Mouse (Mus musculus): ENCODE data around the gene Pacs2.

Pacs2 gene

DNA sequence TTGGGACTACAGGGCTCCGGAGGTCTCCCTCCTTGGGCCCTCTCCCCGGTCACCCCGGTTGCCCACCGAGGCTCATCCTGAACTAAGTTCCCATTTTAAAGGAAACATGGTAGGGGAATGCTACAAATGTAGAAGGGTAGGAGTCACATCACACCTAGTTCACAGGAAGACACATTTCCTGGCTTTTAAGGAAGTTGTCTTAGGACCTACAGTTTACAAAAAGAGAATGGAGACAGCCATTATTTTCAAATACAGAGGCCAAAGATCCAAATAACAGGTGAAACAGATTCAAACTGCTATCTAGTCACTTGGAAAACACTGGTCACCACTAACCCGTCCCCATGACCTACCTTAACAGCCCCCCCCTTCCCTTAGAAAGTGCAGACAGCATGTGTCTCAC, 1.9 kb upstream of the Pacs2 start:
- no peak for DNase-seq (ENCODE audit: low spot score in 2 of 2)

DNA sequence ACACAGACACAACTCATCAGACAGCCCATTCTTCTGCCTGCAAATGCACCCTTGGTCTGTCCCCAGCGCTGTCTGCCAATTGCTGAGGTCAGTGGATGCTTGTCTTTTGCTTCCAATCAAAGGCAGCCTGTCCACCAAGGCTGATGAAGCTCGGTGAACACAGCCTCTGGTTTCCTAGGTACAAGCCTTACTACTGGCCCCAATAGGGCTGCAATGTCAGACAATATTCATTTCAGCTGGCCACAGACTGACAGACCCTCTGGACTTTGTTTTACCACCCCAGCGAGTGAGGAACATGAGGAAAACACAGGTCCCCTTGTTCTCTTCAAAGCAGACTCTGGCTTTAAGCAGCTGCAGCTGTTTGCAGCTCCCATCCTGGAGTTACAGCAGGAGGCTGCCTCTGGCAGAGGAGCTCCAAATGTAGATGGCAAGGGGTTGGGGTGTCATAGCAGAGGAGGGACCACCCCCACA, 1.3 kb upstream of the Pacs2 start:
- peak; percentile 72 to 78 for DNase-seq (ENCODE audit: low spot score in 2 of 2)

DNA sequence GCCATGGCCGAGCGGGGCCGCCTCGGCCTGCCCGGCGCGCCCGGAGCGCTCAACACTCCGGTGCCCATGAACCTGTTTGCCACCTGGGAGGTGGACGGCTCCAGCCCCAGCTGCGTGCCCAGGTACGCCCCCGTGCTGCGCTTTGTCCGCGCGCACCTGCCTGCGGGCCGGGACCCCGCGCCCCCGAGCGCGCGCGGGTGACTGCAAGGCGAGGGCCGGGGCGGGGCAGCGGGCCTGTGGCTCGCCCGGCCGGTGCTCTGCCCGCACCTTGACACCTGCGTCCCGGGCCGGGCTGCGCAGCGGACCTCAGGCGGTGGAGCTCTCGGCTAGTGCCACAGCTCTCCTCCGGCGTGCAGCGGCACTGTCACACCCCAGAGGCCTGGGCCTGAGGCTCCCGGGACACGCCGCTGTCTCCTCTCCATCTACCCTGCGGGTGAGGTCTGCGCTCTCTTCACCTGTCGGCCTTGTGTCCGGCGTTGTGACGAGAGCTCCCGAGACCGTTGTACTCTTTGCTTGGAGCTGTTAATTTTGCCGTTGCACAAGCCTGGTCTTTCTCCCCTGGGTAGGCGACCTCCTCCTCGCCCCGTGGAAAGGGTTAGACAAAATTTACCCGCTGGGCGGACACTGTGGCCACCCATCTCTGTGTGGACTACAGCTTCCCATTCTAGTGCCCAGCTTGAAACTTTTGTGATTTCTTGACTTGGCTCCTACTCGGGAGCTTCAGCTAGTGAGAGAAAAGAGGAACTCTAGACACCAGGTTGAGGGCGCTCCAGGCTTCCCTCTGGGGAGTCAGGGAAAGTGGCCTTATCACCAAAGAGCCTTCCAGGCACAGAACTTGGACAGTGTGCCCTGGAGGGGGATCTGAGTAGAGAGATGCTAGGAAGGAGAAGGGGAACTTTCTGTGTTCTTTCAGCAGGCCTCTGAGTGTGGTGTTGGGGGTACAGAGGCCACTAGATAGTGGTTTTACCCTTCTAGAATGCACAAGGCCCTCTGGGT, 551 bp downstream of the Pacs2 start:
- peak; percentile 47 to 50 for DNase-seq (ENCODE audit: low spot score in 2 of 2)

DNA sequence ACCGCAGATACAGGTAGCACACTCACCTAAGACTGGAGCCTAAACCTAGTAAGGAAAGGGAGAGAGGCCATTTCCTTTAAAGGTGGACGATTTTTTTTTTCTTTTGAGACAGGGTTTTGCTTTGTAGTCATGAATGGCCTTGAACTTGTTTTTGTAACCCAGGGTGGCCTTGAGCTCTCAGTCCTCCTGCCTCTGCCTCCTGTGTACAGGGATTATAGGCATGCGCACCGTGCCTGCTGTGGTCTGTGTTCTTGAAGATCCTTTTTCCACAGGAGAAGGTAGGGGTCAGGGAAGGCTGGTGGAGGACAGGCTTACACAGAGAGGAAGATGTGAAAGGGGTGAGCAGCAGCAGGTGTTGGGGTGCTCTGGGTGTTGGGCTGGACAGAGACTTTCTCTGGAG, 1.6 kb downstream of the Pacs2 start:
- DNase-seq (ENCODE audit: low spot score in 2 of 2) = no peak

DNA sequence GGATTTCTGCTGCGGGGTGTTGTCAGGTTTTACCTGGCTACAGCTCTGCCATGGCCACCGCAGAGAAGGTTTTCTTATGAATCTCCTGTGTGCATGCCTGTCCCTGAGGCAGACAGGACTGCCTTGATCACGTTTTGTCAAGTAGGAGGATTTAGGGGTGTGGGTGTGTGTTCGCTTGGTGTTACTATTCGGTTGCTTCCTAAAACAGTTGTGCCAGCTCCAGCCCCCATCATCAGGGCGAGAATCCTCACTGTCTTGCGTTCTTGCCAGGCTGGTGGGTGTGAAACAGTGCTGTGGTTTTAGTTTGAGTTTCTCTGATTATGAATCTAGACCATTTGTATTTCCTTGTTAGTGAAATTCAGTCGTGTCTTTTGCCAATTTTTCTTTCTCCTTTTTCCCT, 2.7 kb downstream of the Pacs2 start:
- DNase-seq (ENCODE audit: low spot score in 2 of 2) = peak; percentile 82 to 87

DNA sequence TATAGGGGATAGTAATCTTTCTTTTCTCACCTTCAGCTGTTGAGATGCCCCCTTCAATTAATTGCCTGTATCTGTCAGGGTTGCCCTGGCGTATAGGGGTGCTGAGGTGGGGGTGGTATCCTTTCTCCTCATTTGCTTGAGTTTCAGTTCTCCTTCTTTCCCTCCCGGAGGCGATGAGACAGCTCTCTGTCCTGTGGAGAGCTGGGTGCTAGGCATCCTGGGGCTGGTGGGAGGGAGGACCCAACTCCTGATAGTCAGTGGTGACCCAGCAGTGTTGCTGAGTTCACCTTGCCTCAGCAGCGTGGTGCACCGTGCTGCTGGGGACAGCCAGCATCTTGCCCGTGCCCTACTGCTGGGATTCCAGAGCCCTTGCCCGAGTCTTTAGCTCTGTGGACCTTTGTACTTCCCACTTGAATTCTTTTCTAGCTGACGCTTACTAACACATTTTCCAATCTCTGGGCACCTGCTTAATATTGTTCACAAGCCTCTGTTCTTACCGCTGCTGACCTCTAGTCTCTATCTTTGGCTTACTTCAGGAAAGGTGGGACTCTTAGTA, 3.2 kb downstream of the Pacs2 start:
- DNase-seq (ENCODE audit: low spot score in 2 of 2) = no peak

DNA sequence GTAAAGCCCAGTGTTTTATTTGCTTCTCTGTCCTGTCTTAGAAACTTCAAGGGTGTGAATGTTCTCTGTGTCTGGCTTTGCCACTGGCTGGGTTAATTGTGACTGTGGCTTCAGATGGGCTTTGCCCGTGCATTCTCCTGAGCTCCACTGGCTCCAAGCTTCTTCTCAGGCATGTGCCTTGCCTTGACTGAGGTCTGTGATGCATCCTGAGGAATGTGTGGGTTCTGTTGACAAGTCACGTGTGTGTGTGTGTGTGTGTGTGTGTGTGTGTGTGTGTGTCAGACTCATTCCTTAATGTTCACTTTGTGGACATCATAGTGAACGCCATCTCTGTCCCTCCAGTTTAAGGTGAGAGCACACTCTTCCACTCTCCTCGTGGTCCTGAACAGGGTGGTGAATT, 4.5 kb downstream of the Pacs2 start:
- DNase-seq (ENCODE audit: low spot score in 2 of 2) = no peak

DNA sequence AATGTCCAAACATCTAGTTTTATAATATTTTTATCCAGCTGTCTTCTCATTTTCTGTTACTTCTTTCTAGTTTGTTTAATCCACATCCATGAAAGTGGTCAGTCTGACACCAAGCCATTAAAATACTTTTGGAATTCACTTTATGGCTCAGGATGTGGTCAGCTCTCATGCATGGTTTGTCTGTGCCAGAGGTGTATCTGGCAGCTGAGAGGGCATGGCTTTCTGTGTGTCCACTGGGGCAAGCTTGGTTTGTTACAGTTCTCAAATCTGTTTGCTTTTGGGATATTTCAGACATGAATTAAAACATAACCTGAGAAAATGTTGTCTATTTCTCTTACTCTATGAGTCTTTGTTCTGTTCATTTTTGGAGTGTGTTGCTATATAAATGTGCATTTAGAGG, 7.2 kb downstream of the Pacs2 start:
- DNase-seq (ENCODE audit: low spot score in 2 of 2) = no peak

DNA sequence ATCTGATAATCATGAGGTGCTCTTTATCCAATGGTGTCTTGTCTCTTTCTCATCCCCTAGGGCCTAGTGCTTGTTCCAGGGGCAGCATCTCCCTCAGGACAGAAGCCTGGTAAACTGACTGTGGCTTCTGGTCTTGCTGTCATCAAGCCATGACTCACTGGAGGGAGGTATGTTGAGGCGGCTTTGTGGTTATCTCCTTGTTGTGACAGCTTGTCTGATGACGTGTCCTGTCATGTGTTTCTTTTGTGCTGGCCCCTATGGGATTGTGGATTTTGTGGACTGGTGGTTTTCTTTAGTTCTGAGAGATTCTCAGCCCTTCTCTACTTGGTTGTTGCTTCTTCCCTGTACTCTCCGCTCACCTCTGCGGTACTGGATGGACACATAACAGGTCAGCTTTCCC, 8.8 kb downstream of the Pacs2 start:
- no peak for DNase-seq (ENCODE audit: low spot score in 2 of 2)

DNA sequence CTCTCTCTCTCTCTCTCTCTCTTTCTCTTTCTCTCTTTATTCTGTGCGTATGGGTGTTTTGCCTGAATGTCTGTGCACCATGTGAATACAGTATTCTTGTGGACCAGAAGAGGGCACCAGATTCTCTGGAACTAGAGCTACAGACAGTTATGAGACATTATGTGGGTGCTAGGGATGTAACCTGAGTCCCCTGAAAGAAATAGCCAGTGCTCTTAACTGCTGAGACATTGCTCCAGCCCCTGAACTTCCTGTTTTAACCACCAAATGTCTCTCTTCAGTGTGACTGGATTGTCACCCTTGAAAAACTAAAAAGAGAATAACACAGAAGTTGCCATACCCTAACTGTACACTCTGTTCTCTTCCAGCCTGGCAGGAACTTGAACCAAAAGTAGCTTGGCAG, 12.2 kb downstream of the Pacs2 start:
- DNase-seq (ENCODE audit: low spot score in 2 of 2) = no peak

DNA sequence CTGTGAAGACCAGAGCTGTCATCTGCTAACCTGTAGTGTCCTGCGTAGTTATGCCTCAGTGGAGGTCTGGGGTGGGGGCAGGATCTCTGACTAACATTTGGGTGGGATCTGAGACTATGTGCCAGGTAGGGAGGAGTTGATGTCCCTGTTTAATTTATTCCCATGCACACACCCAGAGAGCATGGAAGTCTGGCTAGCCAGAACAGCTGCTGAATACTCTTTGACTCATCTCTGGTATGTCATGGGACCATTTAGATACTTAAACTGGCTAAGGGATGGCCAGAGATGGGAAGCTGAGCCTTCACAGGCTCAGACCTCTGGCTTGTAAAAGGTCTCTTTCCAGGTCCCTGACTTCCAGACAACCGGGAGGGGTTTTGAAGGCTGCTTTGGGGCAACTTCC, 13.2 kb downstream of the Pacs2 start:
- DNase-seq (ENCODE audit: low spot score in 2 of 2) = no peak

DNA sequence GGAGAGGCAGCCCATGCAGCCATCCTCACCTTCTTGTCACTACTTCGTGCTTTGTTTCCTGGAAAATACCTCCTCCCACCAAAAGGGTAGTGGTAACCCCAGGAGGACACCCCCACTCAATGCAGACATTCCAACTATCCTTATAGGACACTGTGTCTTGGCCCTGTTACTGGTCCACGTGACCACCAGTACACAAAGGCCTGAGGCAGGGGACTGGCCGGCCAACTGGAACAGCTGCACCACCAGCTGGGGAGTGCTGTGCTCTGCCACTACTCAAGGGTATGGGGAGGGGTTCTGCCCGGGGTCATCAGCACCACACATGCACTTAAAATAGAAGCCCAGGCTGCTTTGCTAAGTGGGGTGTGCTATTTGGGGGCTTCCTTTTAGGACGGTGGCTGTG, 13.8 kb downstream of the Pacs2 start:
- no peak for DNase-seq (ENCODE audit: low spot score in 2 of 2)

DNA sequence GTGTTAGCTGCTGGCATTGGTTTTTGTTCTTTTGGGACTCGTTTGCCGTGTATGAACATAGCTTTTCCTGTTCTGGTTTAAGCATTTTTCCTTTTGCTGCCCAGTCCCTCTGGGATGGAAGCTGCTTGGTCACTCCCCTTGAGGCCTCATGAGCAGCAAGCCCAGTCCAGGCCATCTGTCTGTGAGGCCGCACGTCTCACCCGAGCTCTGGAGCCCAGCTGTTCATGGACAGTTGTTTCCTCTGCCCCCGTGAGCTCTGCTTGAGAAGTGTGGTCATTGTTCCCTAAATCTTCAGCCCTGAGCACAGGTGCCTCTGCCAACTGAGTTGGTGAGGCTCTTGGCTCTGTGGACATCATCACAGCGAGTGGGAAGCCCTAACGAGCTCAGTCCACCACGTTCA, 14.6 kb downstream of the Pacs2 start:
- DNase-seq (ENCODE audit: low spot score in 2 of 2) = no peak

DNA sequence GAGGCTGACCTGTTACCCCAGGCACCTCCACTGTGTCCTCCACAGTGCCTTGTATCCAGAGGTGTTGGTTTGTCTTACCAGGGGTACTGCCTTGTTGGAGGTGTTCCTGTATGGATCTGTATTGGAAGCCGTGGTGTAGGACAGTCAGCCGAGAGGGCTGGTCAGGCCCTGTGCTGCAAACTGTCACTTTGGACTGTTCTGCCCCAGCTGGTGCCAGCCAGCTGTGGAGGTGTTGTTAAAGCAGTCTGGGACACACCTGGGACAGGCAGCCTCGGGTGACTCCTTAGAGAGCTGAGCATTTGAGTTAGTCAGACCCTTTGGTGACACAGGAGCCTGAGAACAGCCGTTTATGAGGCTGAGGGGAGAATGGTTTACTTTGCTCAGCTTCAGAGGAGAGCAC, 15.7 kb downstream of the Pacs2 start:
- no peak for DNase-seq (ENCODE audit: low spot score in 2 of 2)

DNA sequence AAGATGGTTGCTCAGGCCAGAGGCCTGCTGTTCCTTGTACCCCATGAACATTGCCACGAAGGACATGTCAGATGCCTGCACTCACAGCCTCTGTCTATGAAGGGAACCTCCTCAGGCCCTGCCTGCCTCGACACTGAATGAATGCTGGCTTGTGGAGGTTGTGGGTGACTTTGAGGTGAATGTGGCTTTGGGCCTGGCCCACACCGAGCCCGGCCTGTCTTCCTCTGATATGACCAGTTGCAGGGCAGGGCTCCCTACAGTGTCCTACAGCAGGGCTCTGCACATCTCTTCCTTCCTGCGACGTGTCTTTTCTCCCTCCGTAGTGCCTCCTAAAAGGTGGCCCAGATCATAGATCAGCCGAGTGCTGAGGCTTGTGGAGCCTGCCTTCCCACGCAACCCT, 16.7 kb downstream of the Pacs2 start:
- no peak for DNase-seq (ENCODE audit: low spot score in 2 of 2)

DNA sequence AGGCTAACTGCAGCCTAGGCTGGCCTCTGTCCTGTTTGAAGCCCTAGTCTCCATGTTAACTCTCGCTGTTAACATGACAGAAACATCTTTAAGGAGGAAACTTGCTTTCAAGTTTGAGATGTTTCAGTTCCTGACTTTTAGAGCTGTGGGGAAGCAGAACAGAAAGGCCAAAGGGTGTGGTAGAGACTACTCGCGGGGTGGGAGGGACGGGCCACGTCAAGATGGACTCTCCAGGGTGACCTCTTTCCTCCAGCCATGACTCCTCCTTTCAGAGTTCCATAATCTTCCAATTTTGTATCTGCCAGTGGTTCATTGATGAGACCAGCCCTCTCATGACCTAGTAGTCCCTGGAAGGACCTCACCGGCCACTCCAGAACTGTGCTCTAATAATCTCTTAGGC, 17.1 kb downstream of the Pacs2 start:
- DNase-seq (ENCODE audit: low spot score in 2 of 2) = no peak

DNA sequence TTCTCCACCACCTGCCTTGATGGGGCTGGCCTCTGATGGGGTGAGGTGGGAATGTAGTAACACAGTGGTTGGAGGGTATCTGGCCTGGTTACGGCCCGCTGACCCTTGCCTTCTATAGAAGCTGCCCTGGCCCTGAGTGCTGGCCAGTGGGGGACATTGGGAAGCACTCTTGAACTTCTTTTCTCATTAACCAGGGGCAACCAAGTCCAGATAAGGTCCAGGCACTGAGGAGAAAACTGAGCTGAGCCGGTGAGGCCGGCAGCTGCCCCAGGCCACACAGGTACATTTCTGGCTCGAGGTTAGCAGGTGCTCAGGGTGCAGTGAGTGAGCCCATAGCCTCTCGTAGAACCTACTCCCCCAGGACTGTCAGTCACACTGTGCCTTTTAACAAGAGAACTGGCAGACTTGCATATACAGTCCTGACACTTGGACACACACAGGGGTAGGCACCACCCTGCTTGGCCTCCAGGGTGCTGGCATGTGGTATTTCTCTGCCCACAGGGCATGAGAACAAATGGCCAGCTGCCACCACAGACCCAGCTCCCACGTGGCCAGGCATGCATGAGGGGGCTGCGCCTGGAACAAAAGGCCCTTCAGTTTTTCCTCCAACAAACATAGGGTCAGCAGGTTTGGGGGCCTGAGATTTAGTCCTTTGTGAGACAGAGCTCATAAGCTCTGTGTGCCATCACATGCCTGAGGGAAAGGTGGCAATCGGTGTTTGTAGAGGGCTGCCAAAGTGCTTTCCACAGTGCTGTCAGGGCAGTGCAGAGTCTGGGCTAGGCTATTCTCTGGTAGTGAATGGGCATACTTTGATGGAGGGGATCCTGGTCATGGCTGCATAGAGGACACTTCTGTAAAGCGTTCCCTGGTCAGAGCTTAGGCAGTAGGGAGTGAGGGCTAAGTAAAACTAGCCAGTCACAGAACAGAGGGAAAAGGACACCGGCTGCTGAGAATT, 18.3 kb downstream of the Pacs2 start:
- DNase-seq (ENCODE audit: low spot score in 2 of 2) = peak; percentile 55 to 68

DNA sequence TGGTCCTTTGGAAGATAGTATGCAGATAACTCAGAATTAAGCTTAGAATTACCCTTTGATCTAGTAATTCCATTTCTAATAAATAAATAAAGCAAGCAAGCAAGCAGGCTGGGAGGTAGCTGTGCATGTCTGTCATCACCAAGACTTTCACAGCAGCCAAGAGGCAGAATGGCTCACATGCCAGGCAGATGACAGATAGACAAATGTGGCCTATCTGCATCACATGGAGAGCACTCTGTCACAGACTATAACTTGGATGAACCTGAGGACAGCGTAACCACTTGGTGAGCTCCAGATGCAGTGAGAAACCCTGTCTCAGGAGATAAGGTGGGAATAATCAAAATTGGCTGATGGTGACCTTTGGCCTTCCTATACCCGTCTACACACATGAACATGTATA, 20.8 kb downstream of the Pacs2 start:
- no peak for DNase-seq (ENCODE audit: low spot score in 2 of 2)

DNA sequence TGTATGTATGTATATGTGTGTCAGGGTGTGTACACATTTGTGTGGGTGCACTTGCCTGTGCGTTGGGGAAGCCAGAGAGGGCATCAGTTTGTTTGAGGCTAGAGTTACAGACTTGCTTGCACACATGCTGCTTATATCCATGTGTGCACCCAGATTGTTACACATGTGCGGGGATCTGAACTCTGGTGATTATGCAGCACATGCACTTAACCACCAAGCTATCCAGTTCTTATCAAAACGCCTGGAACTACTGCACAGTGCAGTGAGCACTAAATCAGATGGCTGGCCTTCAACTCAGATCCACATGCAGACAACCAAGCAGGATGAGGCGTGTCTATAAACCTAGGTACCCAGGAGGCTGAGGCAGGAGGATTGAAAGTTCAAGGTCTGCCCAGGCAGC, 22.7 kb downstream of the Pacs2 start:
- DNase-seq (ENCODE audit: low spot score in 2 of 2) = no peak

DNA sequence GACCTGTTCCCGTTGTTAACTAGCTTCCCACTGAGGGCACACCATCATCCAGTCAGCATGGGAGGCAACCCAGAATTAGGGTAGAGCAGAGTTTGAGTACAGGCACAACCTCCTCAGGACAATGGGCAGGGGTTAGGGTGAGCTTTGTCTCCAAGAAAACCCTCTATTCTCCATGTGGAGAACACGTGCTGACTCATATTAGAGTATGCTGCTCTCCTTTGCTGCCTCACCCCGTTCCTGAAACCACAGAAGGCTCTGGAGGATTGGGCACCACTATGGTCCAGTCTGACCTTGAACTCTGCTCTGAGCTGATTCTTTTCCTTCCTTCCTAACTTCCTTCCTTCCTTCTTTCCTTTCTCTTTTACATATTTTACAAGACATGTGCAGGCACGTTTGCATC, 24.1 kb downstream of the Pacs2 start:
- DNase-seq (ENCODE audit: low spot score in 2 of 2) = no peak

DNA sequence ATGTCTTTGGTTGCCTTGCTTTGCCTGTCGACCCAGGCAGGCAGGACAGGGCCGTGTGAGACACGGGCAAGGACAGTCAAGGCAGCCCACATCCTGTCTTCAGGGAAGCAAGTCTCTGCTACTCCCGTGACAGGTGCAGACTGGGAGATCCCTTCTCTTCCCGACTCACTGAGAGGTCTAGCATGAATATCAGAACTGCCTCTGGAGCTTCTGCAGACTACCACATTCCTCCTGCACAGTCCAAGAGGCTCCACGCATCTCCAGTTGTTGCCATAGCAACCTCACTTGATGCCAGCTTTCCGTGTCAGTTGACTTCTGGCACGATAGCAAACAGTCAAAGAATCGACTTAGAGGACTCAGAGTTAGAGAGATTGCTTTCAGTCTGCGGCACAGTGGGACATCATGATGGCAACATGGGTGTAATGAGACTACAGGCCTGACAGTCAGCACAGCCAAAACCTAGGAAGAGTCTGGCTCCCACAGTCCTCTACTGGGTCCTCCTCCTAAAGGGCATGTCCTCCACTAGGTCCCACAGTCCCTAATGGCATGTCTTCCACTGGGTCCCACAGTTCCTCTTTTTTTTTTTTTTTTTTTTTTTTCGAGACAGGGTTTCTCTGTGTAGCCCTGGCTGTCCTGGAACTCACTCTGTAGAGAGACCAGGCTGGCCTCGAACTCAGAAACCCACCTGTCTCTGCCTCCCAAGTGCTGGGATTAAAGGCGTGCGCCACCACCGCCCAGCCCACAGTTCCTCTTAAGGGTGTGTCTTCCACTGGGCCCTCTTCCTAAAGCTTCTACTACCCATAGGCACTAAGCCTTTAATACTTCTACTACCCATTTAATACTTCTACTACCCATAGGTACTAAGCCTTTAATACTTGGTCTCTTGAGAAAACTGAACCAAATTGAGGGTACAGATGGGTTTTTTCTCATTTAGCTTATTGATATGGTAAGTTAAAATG, 27.5 kb downstream of the Pacs2 start:
- peak; percentile 75 to 88 for DNase-seq (ENCODE audit: low spot score in 2 of 2)

All from right cerebral cortex, postnatal 10 days (tissue).